Comparison of ENCODE assay signal across 28 mouse cellular contexts in genomic region chr8:29807274-29807673, GRCm38 (mm10).
DNase-seq lines count a peak whose midpoint lies in the region; ATAC-seq and TF ChIP-seq lines count a peak whose summit lies in the region.
"Had no signal": no experiment of that assay in that cellular context is flagged by ENCODE, and none has a peak within 500 bp of the region (broad histone marks: within the 10 kb centered on the region; RNA-seq: fewer than 3 reads in every experiment).

No protein-coding gene starts in this region.

- 43% methylated on average over 5 of the region's 5 CpGs for WGBS in forebrain, embryonic 16.5 days
- WGBS in forebrain, embryonic 15.5 days, result 48% methylated on average over 5 of the region's 5 CpGs
- WGBS in midbrain, embryonic 13.5 days, result 59% methylated on average over 5 of the region's 5 CpGs
- WGBS in midbrain, embryonic 11.5 days, result 85% methylated on average over 5 of the region's 5 CpGs
- WGBS in lung, adult 2 months, result 79% methylated on average over 5 of the region's 5 CpGs

- no peak for TF ChIP-seq POLR2A in lung, adult 2 months (IDR thresholded peaks at IDR 0.05; ENCODE audit: borderline replicate concordance, extremely low read depth, low read depth, low read length)

- ATAC-seq in forebrain, embryonic 16.5 days, result peak; percentile 61; the same call in 1 of the 2 replicates
- no peak for ATAC-seq in forebrain, embryonic 15.5 days (replicated peaks)
- peak; percentile 60; the same call in 1 of the 2 replicates for ATAC-seq in midbrain, embryonic 13.5 days
- ATAC-seq in midbrain, embryonic 11.5 days (ENCODE audit: low FRiP score), result no peak
- ATAC-seq: Patski had no signal

- H3K4me1 ChIP-seq in forebrain, embryonic 16.5 days (replicated peaks; ENCODE audit: control insufficient read depth, insufficient read depth, low read length), result no peaks in the 10 kb centered on the region
- no peaks in the 10 kb centered on the region for H3K4me1 ChIP-seq in forebrain, embryonic 15.5 days
- no peaks in the 10 kb centered on the region for H3K4me1 ChIP-seq in midbrain, embryonic 13.5 days (replicated peaks)
- H3K4me1 ChIP-seq in midbrain, embryonic 11.5 days (ENCODE audit: control insufficient read depth, insufficient read depth, low read length), result no peaks in the 10 kb centered on the region
- no peaks in the 10 kb centered on the region for H3K4me1 ChIP-seq in lung, adult 2 months (ENCODE audit: control insufficient read depth, insufficient read depth, low read length)
- H3K4me1 ChIP-seq: embryonic facial prominence, embryonic 12.5 days; embryonic facial prominence, embryonic 15.5 days; heart, embryonic 12.5 days; heart, embryonic 15.5 days; hindbrain, embryonic 10.5 days had no signal

- no peak overlapping the region for H3K4me2 ChIP-seq in forebrain, embryonic 16.5 days (ENCODE audit: low read length)
- H3K4me2 ChIP-seq in forebrain, embryonic 15.5 days (replicated peaks), result no peak overlapping the region
- H3K4me2 ChIP-seq in midbrain, embryonic 13.5 days (replicated peaks), result no peak overlapping the region
- no peak overlapping the region for H3K4me2 ChIP-seq in midbrain, embryonic 11.5 days
- H3K4me2 ChIP-seq: embryonic facial prominence, embryonic 12.5 days; embryonic facial prominence, embryonic 15.5 days; heart, embryonic 12.5 days; heart, embryonic 15.5 days; hindbrain, embryonic 14.5 days had no signal

- no peak overlapping the region for H3K9ac ChIP-seq in forebrain, embryonic 16.5 days (replicated peaks; ENCODE audit: low read depth, low read length)
- H3K9ac ChIP-seq in forebrain, embryonic 15.5 days (replicated peaks), result no peak overlapping the region
- H3K9ac ChIP-seq in midbrain, embryonic 13.5 days (replicated peaks), result no peak overlapping the region
- no peak overlapping the region for H3K9ac ChIP-seq in midbrain, embryonic 11.5 days (ENCODE audit: low read length)
- H3K9ac ChIP-seq: embryonic facial prominence, embryonic 12.5 days; embryonic facial prominence, embryonic 15.5 days; heart, embryonic 12.5 days; heart, embryonic 15.5 days; hindbrain, embryonic 14.5 days had no signal

- no peak overlapping the region for H3K4me3 ChIP-seq in forebrain, embryonic 16.5 days (replicated peaks; ENCODE audit: low read length)
- H3K4me3 ChIP-seq in forebrain, embryonic 15.5 days, result no peak overlapping the region
- H3K4me3 ChIP-seq in midbrain, embryonic 13.5 days (replicated peaks), result no peak overlapping the region
- no peak overlapping the region for H3K4me3 ChIP-seq in midbrain, embryonic 11.5 days (ENCODE audit: low read depth, low read length)
- H3K4me3 ChIP-seq in lung, adult 2 months (replicated peaks; ENCODE audit: extremely low read depth, low read depth, low read length), result no peak overlapping the region
- H3K4me3 ChIP-seq: embryonic facial prominence, embryonic 12.5 days; embryonic facial prominence, embryonic 15.5 days; erythroblast, embryonic 14.5 days; heart, embryonic 12.5 days; heart, embryonic 15.5 days; hindbrain, embryonic 10.5 days had no signal

- no peaks in the 10 kb centered on the region for H3K36me3 ChIP-seq in forebrain, embryonic 16.5 days (ENCODE audit: control insufficient read depth, insufficient read depth)
- no peaks in the 10 kb centered on the region for H3K36me3 ChIP-seq in forebrain, embryonic 15.5 days
- no peaks in the 10 kb centered on the region for H3K36me3 ChIP-seq in midbrain, embryonic 13.5 days
- H3K36me3 ChIP-seq in midbrain, embryonic 11.5 days (ENCODE audit: control insufficient read depth, insufficient read depth, low read length), result no peaks in the 10 kb centered on the region
- H3K36me3 ChIP-seq: embryonic facial prominence, embryonic 12.5 days; embryonic facial prominence, embryonic 15.5 days; G1E; heart, embryonic 12.5 days; heart, embryonic 15.5 days; hindbrain, embryonic 10.5 days had no signal

- no peaks in the 10 kb centered on the region for H3K27me3 ChIP-seq in forebrain, embryonic 16.5 days (replicated peaks; ENCODE audit: control insufficient read depth, insufficient read depth, low read length)
- no peaks in the 10 kb centered on the region for H3K27me3 ChIP-seq in forebrain, embryonic 15.5 days
- no peaks in the 10 kb centered on the region for H3K27me3 ChIP-seq in midbrain, embryonic 13.5 days
- H3K27me3 ChIP-seq in midbrain, embryonic 11.5 days (ENCODE audit: control insufficient read depth, insufficient read depth, low read length), result no peaks in the 10 kb centered on the region
- H3K27me3 ChIP-seq: CH12.LX; embryonic facial prominence, embryonic 12.5 days; embryonic facial prominence, embryonic 15.5 days; heart, embryonic 12.5 days; heart, embryonic 15.5 days; Patski had no signal

- no peaks in the 10 kb centered on the region for H3K9me3 ChIP-seq in forebrain, embryonic 16.5 days (ENCODE audit: control insufficient read depth, low read length)
- no peaks in the 10 kb centered on the region for H3K9me3 ChIP-seq in forebrain, embryonic 15.5 days
- H3K9me3 ChIP-seq in midbrain, embryonic 13.5 days, result peaks cover 4% of the 10 kb centered on the region; the same call in 1 of the 2 replicates
- H3K9me3 ChIP-seq in midbrain, embryonic 11.5 days (ENCODE audit: control insufficient read depth, low read length), result no peaks in the 10 kb centered on the region
- H3K9me3 ChIP-seq: embryonic facial prominence, embryonic 12.5 days; embryonic facial prominence, embryonic 15.5 days; G1E; heart, embryonic 12.5 days; heart, embryonic 15.5 days; hindbrain, embryonic 10.5 days had no signal

- no peak for TF ChIP-seq CTCF in lung, adult 2 months (IDR thresholded peaks at IDR 0.05; ENCODE audit: insufficient read depth, low read length)

- no peak overlapping the region for H3K27ac ChIP-seq in forebrain, embryonic 16.5 days (ENCODE audit: low read length)
- H3K27ac ChIP-seq in forebrain, embryonic 15.5 days (replicated peaks), result no peak overlapping the region
- peak overlapping the region; percentile 41; the same call in 1 of the 2 replicates for H3K27ac ChIP-seq in midbrain, embryonic 13.5 days
- no peak overlapping the region for H3K27ac ChIP-seq in midbrain, embryonic 11.5 days (ENCODE audit: low read depth, low read length)
- H3K27ac ChIP-seq: embryonic facial prominence, embryonic 12.5 days; embryonic facial prominence, embryonic 15.5 days; heart, embryonic 15.5 days; hindbrain, embryonic 10.5 days; hindbrain, embryonic 14.5 days had no signal

- DNase-seq in midbrain, embryonic 11.5 days (ENCODE audit: low spot score, missing footprints), result no peak
- DNase-seq in retina, postnatal 1 day, result peak; percentile 1
- no peak for DNase-seq in retina, embryonic 14.5 days (ENCODE audit: low spot score)
- DNase-seq in lung, adult 2 months, result no peak
- DNase-seq: adrenal gland, postnatal 10 days; adrenal gland, postnatal 36 days; B cell, adult 2 months; cerebellum, adult 11 months; cerebellum, adult 2 months; cerebellum, adult 9-11 months; cerebellum, postnatal 25 days; gastrocnemius, postnatal 25 days; heart, adult 18-20 months; heart, postnatal 10 days; heart, postnatal 36 days had no signal

Comparison
In these comparisons a context has a peak if more than half of its experiments do, and no peak if none do; other contexts are left out.
1. ATAC-seq: peak in forebrain, embryonic 16.5 days (single experiment) and midbrain, embryonic 13.5 days (single experiment); none in forebrain, embryonic 15.5 days (single experiment) and midbrain, embryonic 11.5 days (single experiment).